Mouse (Mus musculus) hindlimb bud, embryonic 11.5 days (tissue): ENCODE results near the gene Gpsm2.

ENCODE experiments used
- DNase-seq: peaks from one replicate; pipeline ENCODE4 v3.0.0-alpha.2; 2012; ENCODE audit warnings: low read depth, low spot score; ENCODE audit errors: extremely low spot score

Gpsm2 gene

GRCm38 (mm10) chr3:108722036-108722872 lies at the start of gene Gpsm2:
TSS of gene Gpsm2 (minus strand) at chr3:108722309.
- DNase-seq: peak; percentile 88

GRCm38 (mm10) chr3:108770725-108771368 lies 48.7 kb upstream of the Gpsm2 start:
- DNase-seq: peak; percentile 70

- DNase-seq: no peak
Measured at GRCm38 (mm10) chr3:108769547-108769946, 47.4 kb upstream of the Gpsm2 start.

GRCm38 (mm10) chr3:108767416-108767815 lies 45.3 kb upstream of the Gpsm2 start:
- DNase-seq: no peak

- no peak for DNase-seq
Measured at GRCm38 (mm10) chr3:108766943-108767342, 44.8 kb upstream of the Gpsm2 start.

- DNase-seq: no peak
Measured at GRCm38 (mm10) chr3:108765476-108765875, 43.4 kb upstream of the Gpsm2 start.

GRCm38 (mm10) chr3:108764976-108765375 lies 42.9 kb upstream of the Gpsm2 start:
- DNase-seq: no peak

- no peak for DNase-seq
Measured at GRCm38 (mm10) chr3:108763691-108764090, 41.6 kb upstream of the Gpsm2 start.

- no peak for DNase-seq
Measured at GRCm38 (mm10) chr3:108762597-108763111, 40.5 kb upstream of the Gpsm2 start.

GRCm38 (mm10) chr3:108759566-108760420 lies 37.7 kb upstream of the Gpsm2 start:
- no peak for DNase-seq

GRCm38 (mm10) chr3:108757570-108757969 lies 35.5 kb upstream of the Gpsm2 start:
- no peak for DNase-seq

GRCm38 (mm10) chr3:108756131-108756530 lies 34.0 kb upstream of the Gpsm2 start:
- no peak for DNase-seq

GRCm38 (mm10) chr3:108755542-108755941 lies 33.4 kb upstream of the Gpsm2 start:
- no peak for DNase-seq

GRCm38 (mm10) chr3:108754541-108754940 lies 32.4 kb upstream of the Gpsm2 start:
- DNase-seq: no peak

- DNase-seq: no peak
Measured at GRCm38 (mm10) chr3:108751691-108752090, 29.6 kb upstream of the Gpsm2 start.

- no peak for DNase-seq
Measured at GRCm38 (mm10) chr3:108751061-108751460, 29.0 kb upstream of the Gpsm2 start.

GRCm38 (mm10) chr3:108744060-108744459 lies 22.0 kb upstream of the Gpsm2 start:
- DNase-seq: no peak

GRCm38 (mm10) chr3:108739045-108739708 lies 17.1 kb upstream of the Gpsm2 start, which contains the start of gene Aknad1:
TSS of gene Aknad1 (plus strand) at chr3:108739658.
- DNase-seq: no peak

- no peak for DNase-seq
Measured at GRCm38 (mm10) chr3:108737761-108738160, 15.7 kb upstream of the Gpsm2 start.

GRCm38 (mm10) chr3:108730316-108730715 lies 8.2 kb upstream of the Gpsm2 start:
- no peak for DNase-seq

- no peak for DNase-seq
Measured at GRCm38 (mm10) chr3:108727776-108728175, 5.7 kb upstream of the Gpsm2 start.
